Mouse (Mus musculus) embryonic facial prominence, embryonic 10.5 days (tissue): ENCODE results near the gene Cds1. TPM values are rescaled to one million over a fixed set of nuclear protein-coding genes. Genes with fewer than 3 reads are reported as not detected.

Source experiments
- DNase-seq: peaks from one replicate; pipeline ENCODE4 v3.0.0-alpha.2; 2017; ENCODE audit warnings: low spot score
- H3K27ac ChIP-seq: fragments of 300-500 bp; sonication (generic); replicated peaks from 2 replicates; pipeline ENCODE4 v1.5.1; 2016; ENCODE audit warnings: mild to moderate bottlenecking
- H3K27me3 ChIP-seq: fragments of 300-500 bp; sonication (generic); replicated peaks from 2 replicates; pipeline ENCODE4 v1.6.1; 2016; ENCODE audit warnings: low read depth, mild to moderate bottlenecking; ENCODE audit not compliant: poor library complexity, severe bottlenecking
- H3K36me3 ChIP-seq: fragments of 300-500 bp; sonication (generic); replicated peaks from 2 replicates; pipeline ENCODE4 v1.6.1; 2016; ENCODE audit warnings: mild to moderate bottlenecking, moderate library complexity
- H3K4me1 ChIP-seq: fragments of 300-500 bp; sonication (generic); 2 replicates; pipeline ENCODE4 v1.6.1; 2016
- H3K4me3 ChIP-seq: fragments of 300-500 bp; sonication (generic); 2 replicates; pipeline ENCODE4 v1.5.1; 2016; ENCODE audit warnings: mild to moderate bottlenecking, moderate library complexity
- H3K9me3 ChIP-seq: fragments of 300-500 bp; sonication (generic); 2 replicates; pipeline ENCODE4 v1.6.1; 2016; ENCODE audit warnings: mild to moderate bottlenecking
- WGBS: fragments of 180-500 bp; shearing (Covaris S2); methylation state at CpG from one replicate; pipeline ENCODE4 v1.1.7; 2016; 5-methylcytosine and 5-hydroxymethylcytosine counted together
- polyA plus RNA-seq: library from polyadenylated mRNA; unstranded; fragments of >200 nt; fragmentation: Nextera tagmentation; extraction: Ambion mirVana; gene quantifications from 2 replicates; pipeline ENCODE4 v1.2.1, GENCODE M21; 2016

The Cds1 gene
- polyA plus RNA-seq, 1 experiment from 2014 or later: 0.74 TPM

GRCm38 (mm10) chr5:101861786-101862571 lies 97.0 kb downstream of the Cds1 start:
- H3K4me1 ChIP-seq: no peaks in the 10 kb centered on the region
- H3K9me3 ChIP-seq: no peaks in the 10 kb centered on the region
- H3K4me3 ChIP-seq: no peak overlapping the region
- peaks cover 97% of the 10 kb centered on the region for H3K36me3 ChIP-seq
- no peaks in the 10 kb centered on the region for H3K27me3 ChIP-seq
- no peak for DNase-seq
- no peak overlapping the region for H3K27ac ChIP-seq
- WGBS: 87% methylated on average over 18 of the region's 18 CpGs

- no peak for DNase-seq
- no peak overlapping the region for H3K27ac ChIP-seq
Observed at GRCm38 (mm10) chr5:101862651-101863050, 97.7 kb downstream of the Cds1 start.

GRCm38 (mm10) chr5:101863946-101864345 lies 99.0 kb downstream of the Cds1 start:
- no peak for DNase-seq
- 94% methylated on average over 6 of the region's 6 CpGs for WGBS
- Histone ChIP-seq H3K36me3 (peaks cover 97% of the 10 kb centered on the region), H3K9me3 (no peaks in the 10 kb centered on the region), H3K27ac (no peak overlapping the region), H3K27me3 (no peaks in the 10 kb centered on the region), H3K4me3 (no peak overlapping the region), H3K4me1 (no peaks in the 10 kb centered on the region)

More at GRCm38 (mm10) chr5:101862651-101863050, 97.7 kb downstream of the Cds1 start:
- WGBS: 84% methylated on average over 8 of the region's 8 CpGs
- Histone ChIP-seq H3K4me3 (no peak overlapping the region), H3K4me1 (no peaks in the 10 kb centered on the region), H3K36me3 (peaks cover 97% of the 10 kb centered on the region), H3K9me3 (no peaks in the 10 kb centered on the region), H3K27me3 (no peaks in the 10 kb centered on the region)

- Histone ChIP-seq H3K36me3 (peaks cover 98% of the 10 kb centered on the region), H3K9me3 (no peaks in the 10 kb centered on the region), H3K4me3 (no peak overlapping the region), H3K27me3 (no peaks in the 10 kb centered on the region), H3K4me1 (no peaks in the 10 kb centered on the region), H3K27ac (no peak overlapping the region)
- no peak for DNase-seq
- 88% methylated on average over 2 of the region's 2 CpGs for WGBS
Observed at GRCm38 (mm10) chr5:101866722-101867121, 101.8 kb downstream of the Cds1 start.

Other genes with a start within 250 kb of the Cds1 start
- gene Nkx6-1, start 100.1 kb upstream of the Cds1 start, polyA plus RNA-seq: 0.87 and 4.2 TPM in 2 replicates